7 mouse cellular contexts compared by ENCODE assay signal in genomic region chr7:127322085-127322484, GRCm38 (mm10). TPM values are rescaled to one million over a fixed set of nuclear protein-coding genes. Genes with fewer than 3 reads are reported as not detected.
DNase-seq lines count a peak whose midpoint lies in the region; ATAC-seq and TF ChIP-seq lines count a peak whose summit lies in the region.

No protein-coding gene starts in this region.

- ATAC-seq in forebrain, embryonic 15.5 days (replicated peaks): no peak

- no peak overlapping the region for H3K4me3 ChIP-seq in layer of hippocampus, adult 2 months
- no peak overlapping the region for H3K4me3 ChIP-seq in ES-Bruce4 (ENCODE audit: low read depth, low read length)
- no peak overlapping the region for H3K4me3 ChIP-seq in forebrain, embryonic 15.5 days

- DNase-seq in layer of hippocampus, adult 2 months (ENCODE audit: low spot score in 2 of 2): no peak
- no peak for DNase-seq in layer of hippocampus, adult 8-10 months (ENCODE audit: low spot score in 2 of 2)
- DNase-seq in NIH3T3 (ENCODE audit: low read depth): peak; percentile 20
- peak; percentile 36 to 75 for DNase-seq in kidney, postnatal 36 days
- no peak for DNase-seq in urinary bladder, postnatal 36 days (ENCODE audit: low spot score in 2 of 2)

- TF ChIP-seq EP300 in ES-Bruce4 (IDR thresholded peaks at IDR 0.05; ENCODE audit: insufficient read depth, low read depth, low read length): no peak

- peak; percentile 65 for TF ChIP-seq CTCF in layer of hippocampus, adult 2 months (conservative IDR thresholded peaks at IDR 0.05)
- TF ChIP-seq CTCF in ES-Bruce4 (IDR thresholded peaks at IDR 0.05; ENCODE audit: low read depth, low read length): peak; percentile 2

- H3K4me1 ChIP-seq in ES-Bruce4 (ENCODE audit: control insufficient read depth, insufficient read depth, low read length): no peaks in the 10 kb centered on the region
- no peaks in the 10 kb centered on the region for H3K4me1 ChIP-seq in forebrain, embryonic 15.5 days

- 39% methylated on average over 5 of the region's 5 CpGs for WGBS in forebrain, embryonic 15.5 days

- H3K27ac ChIP-seq in layer of hippocampus, adult 2 months: no peak overlapping the region
- no peak overlapping the region for H3K27ac ChIP-seq in ES-Bruce4 (ENCODE audit: insufficient read depth, low read length)
- no peak overlapping the region for H3K27ac ChIP-seq in forebrain, embryonic 15.5 days (replicated peaks)

- TF ChIP-seq POLR2A in ES-Bruce4 (IDR thresholded peaks at IDR 0.05; ENCODE audit: insufficient read depth, low read length): no peak

- no peaks in the 10 kb centered on the region for H3K9me3 ChIP-seq in ES-Bruce4 (replicated peaks; ENCODE audit: control insufficient read depth, insufficient read depth, low read length, poor library complexity, severe bottlenecking)
- no peaks in the 10 kb centered on the region for H3K9me3 ChIP-seq in forebrain, embryonic 15.5 days

- no peaks in the 10 kb centered on the region for H3K27me3 ChIP-seq in ES-Bruce4 (ENCODE audit: control insufficient read depth, insufficient read depth, low read length, poor library complexity, severe bottlenecking)
- H3K27me3 ChIP-seq in forebrain, embryonic 15.5 days: no peaks in the 10 kb centered on the region

- no peak overlapping the region for H3K4me2 ChIP-seq in forebrain, embryonic 15.5 days (replicated peaks)

- no peaks in the 10 kb centered on the region for H3K36me3 ChIP-seq in ES-Bruce4 (ENCODE audit: control insufficient read depth, insufficient read depth, low read length, poor library complexity, severe bottlenecking)
- no peaks in the 10 kb centered on the region for H3K36me3 ChIP-seq in forebrain, embryonic 15.5 days

- H3K9ac ChIP-seq in ES-Bruce4 (ENCODE audit: low read depth, poor library complexity, severe bottlenecking): no peak overlapping the region
- no peak overlapping the region for H3K9ac ChIP-seq in forebrain, embryonic 15.5 days (replicated peaks)

RNA-seq across cellular contexts. Expression of gene Zfp768, which starts 23.3 kb away (rescaled TPM):
- 10 to 100 TPM; 11.4 to 11.8 TPM for total RNA-seq in layer of hippocampus, adult 2 months (2021)
- 10 to 100 TPM; 12.3 to 15.1 (median 13.0) TPM for total RNA-seq in layer of hippocampus, adult 8-10 months (2022)
- 7.0 and 7.8 TPM in 2 replicates for polyA plus RNA-seq in ES-Bruce4 (2011; ENCODE audit: insufficient read depth, insufficient read length, low read depth, missing spikeins)
- 12.1 and 12.7 TPM in 2 replicates for polyA plus RNA-seq in forebrain, embryonic 15.5 days (2015; fragmentation: Nextera tagmentation; extraction: Ambion mirVana)

RNA-seq across cellular contexts. Expression of gene Itgal, which starts 26.0 kb away (rescaled TPM):
- under 1 TPM; 0.20 to 0.36 TPM for total RNA-seq in layer of hippocampus, adult 2 months (2021)
- under 1 TPM; 0.36 to 0.73 (median 0.53) TPM for total RNA-seq in layer of hippocampus, adult 8-10 months (2022)
- 0.55 and 0.81 TPM in 2 replicates for polyA plus RNA-seq in ES-Bruce4 (2011; ENCODE audit: insufficient read depth, insufficient read length, low read depth, missing spikeins)
- 0.22 and 0.28 TPM in 2 replicates for polyA plus RNA-seq in forebrain, embryonic 15.5 days (2015; fragmentation: Nextera tagmentation; extraction: Ambion mirVana)

RNA-seq across cellular contexts. Expression of gene Sephs2, which starts 48.2 kb away (rescaled TPM):
- 10 to 100 TPM; 40.0 to 46.7 TPM for total RNA-seq in layer of hippocampus, adult 2 months (2021)
- total RNA-seq in layer of hippocampus, adult 8-10 months (2022): 10 to 100 TPM; 36.9 to 43.1 (median 40.0) TPM
- polyA plus RNA-seq in ES-Bruce4 (2011; ENCODE audit: insufficient read depth, insufficient read length, low read depth, missing spikeins): 77.5 and 80.3 TPM in 2 replicates
- polyA plus RNA-seq in forebrain, embryonic 15.5 days (2015; fragmentation: Nextera tagmentation; extraction: Ambion mirVana): 48.7 and 49.5 TPM in 2 replicates

RNA-seq across cellular contexts. Expression of gene Zfp747, which starts 53.8 kb away (rescaled TPM):
- total RNA-seq in layer of hippocampus, adult 2 months (2021): 1 to 10 TPM; 6.7 to 6.9 TPM
- 1 to 10 TPM; 7.3 to 9.2 (median 8.1) TPM for total RNA-seq in layer of hippocampus, adult 8-10 months (2022)
- 4.2 and 7.5 TPM in 2 replicates for polyA plus RNA-seq in ES-Bruce4 (2011; ENCODE audit: insufficient read depth, insufficient read length, low read depth, missing spikeins)
- 7.6 and 8.9 TPM in 2 replicates for polyA plus RNA-seq in forebrain, embryonic 15.5 days (2015; fragmentation: Nextera tagmentation; extraction: Ambion mirVana)

Comparison
In these comparisons a context has a peak if more than half of its experiments do, and no peak if none do; other contexts are left out.
1. DNase-seq: peak in NIH3T3 (single experiment) and kidney, postnatal 36 days (2 of 2); none in layer of hippocampus, adult 2 months (0 of 2), layer of hippocampus, adult 8-10 months (0 of 2) and urinary bladder, postnatal 36 days (0 of 2).